Mouse (Mus musculus) bone marrow, adult 2 months (tissue): ENCODE measurements around the gene Slc26a11. TPM values are rescaled to one million over a fixed set of nuclear protein-coding genes. Genes with fewer than 3 reads are reported as not detected.

ENCODE experiments used
- H3K27ac ChIP-seq: fragments of 200-500 bp; 2 replicates; pipeline ENCODE4 v1.5.1; 2012; ENCODE audit warnings: low read depth, mild to moderate bottlenecking, control low read depth, inconsistent platforms, low read length; ENCODE audit not compliant: control insufficient read depth, poor library complexity, insufficient read depth
- H3K4me1 ChIP-seq: fragments of 200-500 bp; 2 replicates; pipeline ENCODE4 v1.6.1; 2011; ENCODE audit warnings: low read length; ENCODE audit not compliant: control insufficient read depth, insufficient read depth
- H3K4me3 ChIP-seq: fragments of 200-500 bp; replicated peaks from 2 replicates; pipeline ENCODE3; 2011; ENCODE audit warnings: mild to moderate bottlenecking, low read depth, low read length, control low read depth; ENCODE audit not compliant: control insufficient read depth
- CTCF ChIP-seq: fragments of 200-500 bp; IDR thresholded peaks from 2 replicates; pipeline ENCODE4 v1.5.1; 2011; ENCODE audit warnings: low read length, control low read depth; ENCODE audit not compliant: control insufficient read depth, insufficient read depth
- POLR2A ChIP-seq: fragments of 200-500 bp; IDR thresholded peaks from 2 replicates; pipeline ENCODE4 v1.6.1; 2011; ENCODE audit warnings: low read depth, mild to moderate bottlenecking, control low read depth, low read length, borderline replicate concordance; ENCODE audit not compliant: control insufficient read depth
- WGBS: fragments of 180-500 bp; shearing (Covaris S2); methylation state at CpG from one replicate; pipeline ENCODE4 v1.1.7; 2018; 5-methylcytosine and 5-hydroxymethylcytosine counted together
- polyA plus RNA-seq: library from polyadenylated mRNA; stranded (reverse); fragments of >200 nt; gene quantifications from 2 replicates; pipeline ENCODE4 v1.2.4, GENCODE M21; 2011; ENCODE audit warnings: low replicate concordance; ENCODE audit not compliant: missing spikeins, insufficient read depth, insufficient read length

The Slc26a11 gene
- polyA plus RNA-seq, 1 experiment, result 6.2 TPM

DNA sequence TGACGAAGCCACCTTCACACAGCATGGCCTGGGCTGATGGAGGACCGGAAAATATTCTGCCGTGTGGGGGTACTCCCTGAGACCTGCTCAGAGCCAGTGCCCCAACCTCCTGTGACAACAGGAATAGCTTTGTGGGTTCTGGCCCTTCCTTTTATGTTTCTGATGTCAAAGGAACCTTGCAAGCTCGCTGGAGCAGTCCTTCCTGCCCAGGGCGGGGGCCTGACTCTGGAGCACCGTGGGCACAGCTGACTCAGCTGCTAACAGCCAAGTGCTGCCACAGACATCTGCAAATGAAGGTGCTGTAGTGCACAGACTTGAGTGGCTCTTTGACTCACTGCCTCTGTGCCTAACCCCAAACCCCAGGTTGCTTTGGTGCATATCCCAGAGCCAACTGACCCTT is 10.5 kb upstream of the Slc26a11 start:
- TF ChIP-seq CTCF (no peak), POLR2A (no peak)
- Histone ChIP-seq H3K27ac (no peak overlapping the region), H3K4me1 (no peaks in the 10 kb centered on the region), H3K4me3 (no peak overlapping the region)
- 12% methylated on average over 6 of the region's 6 CpGs for WGBS

DNA sequence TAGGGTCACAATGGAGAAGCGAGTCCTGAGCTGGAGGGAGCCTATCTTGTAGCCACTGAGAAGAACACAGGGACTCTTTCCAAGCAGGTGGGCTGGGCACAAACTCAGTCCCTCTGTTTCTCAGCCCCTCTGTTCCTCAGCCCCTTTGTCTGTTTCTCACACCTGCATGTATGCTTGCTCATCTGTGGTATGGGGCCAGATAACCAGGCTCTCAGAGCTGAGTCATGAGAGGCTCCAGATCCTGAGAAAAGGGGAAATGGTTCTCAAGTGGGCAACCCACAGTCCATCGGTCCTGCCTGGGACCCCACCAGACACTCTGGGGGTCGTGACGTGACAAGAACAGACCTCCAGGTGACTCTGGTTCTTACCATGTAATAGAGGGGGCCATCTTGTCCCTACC is 8.2 kb upstream of the Slc26a11 start:
- WGBS, result 30% methylated on average over 4 of the region's 4 CpGs
- TF ChIP-seq POLR2A (no peak), CTCF (no peak)
- Histone ChIP-seq H3K4me3 (no peak overlapping the region), H3K4me1 (peaks cover 2% of the 10 kb centered on the region; the same call in 1 of the 2 replicates), H3K27ac (no peak overlapping the region)

DNA sequence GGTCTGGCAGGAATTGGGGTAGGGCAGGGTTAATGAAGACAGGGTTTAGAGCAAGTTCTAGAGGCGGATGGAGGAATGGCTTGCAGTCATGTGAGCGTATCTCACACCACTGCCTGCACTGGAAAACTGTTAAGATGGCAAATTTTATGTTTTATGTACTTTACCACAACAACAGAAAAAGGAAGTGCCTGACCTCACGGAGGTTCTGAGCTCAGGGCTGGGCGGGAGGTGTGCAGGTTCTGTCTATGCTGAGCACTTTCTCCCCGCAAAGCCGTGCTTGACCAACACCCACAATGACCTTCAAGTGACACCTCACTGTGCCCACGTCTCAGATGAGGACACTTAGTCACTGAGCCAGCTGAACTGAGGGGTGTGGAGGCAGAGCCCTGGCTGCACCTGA is 3.2 kb upstream of the Slc26a11 start:
- H3K27ac ChIP-seq, result no peak overlapping the region
- WGBS, result 6% methylated on average over 7 of the region's 7 CpGs
- H3K4me3 ChIP-seq, result no peak overlapping the region
- peaks cover 16% of the 10 kb centered on the region for H3K4me1 ChIP-seq
- TF ChIP-seq POLR2A, result no peak
- no peak for TF ChIP-seq CTCF

DNA sequence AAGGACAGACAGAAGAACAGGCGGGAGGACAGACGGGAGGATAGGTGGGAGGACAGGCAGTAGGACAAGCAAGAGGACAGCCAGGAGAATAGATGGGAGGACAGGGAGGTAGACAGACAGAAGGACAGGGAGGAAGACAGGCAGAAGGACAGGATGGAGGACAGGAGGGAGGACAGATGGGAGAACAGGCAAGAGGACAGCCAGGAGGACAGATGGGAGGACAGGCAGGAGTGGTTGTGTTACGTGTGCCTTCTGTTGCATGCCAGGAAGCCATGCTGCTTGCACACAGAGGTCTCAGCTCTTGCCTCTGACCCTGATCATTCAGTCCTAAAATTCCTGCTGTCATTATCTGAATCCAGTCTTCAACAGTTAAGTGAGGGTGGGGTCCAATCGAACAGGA is 1.4 kb upstream of the Slc26a11 start:
- no peak for TF ChIP-seq POLR2A
- no peak for TF ChIP-seq CTCF
- Histone ChIP-seq H3K4me3 (no peak overlapping the region), H3K4me1 (peaks cover 16% of the 10 kb centered on the region), H3K27ac (no peak overlapping the region)
- WGBS, result 63% methylated on average over 4 of the region's 4 CpGs

DNA sequence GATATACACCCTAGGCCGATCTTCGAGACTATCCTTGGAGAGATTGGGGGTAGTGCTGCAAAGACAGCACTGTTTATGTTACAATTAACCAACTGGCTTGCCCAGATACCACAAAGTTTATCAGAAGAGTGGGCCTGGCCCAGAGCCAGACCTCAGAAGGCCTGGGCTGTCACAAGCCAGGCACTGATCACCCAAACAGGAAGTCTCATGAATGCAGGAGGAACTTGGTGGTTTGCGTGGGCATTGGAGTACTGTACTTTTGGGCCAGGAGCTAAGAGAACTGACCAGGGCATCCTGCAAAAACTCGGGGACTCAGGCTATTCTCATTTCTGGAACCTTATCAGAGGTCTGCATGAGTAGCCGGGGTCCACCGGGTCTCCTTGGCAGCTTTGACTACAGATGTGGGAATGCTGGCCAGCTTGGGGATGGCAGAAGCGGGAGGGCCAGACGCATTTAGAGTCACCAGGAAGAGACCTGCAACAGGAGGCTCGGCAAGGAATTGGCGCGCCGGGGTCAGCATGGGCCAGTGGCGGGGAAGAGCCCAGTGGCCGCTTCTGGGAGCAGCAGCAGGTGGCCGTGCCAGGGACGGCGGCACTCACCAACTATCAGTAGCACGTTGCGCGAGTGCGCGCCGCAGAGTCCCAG is 437 bp upstream of the Slc26a11 start:
- peak overlapping the region; percentile 89 for H3K27ac ChIP-seq
- H3K4me1 ChIP-seq, result peaks cover 16% of the 10 kb centered on the region

DNA sequence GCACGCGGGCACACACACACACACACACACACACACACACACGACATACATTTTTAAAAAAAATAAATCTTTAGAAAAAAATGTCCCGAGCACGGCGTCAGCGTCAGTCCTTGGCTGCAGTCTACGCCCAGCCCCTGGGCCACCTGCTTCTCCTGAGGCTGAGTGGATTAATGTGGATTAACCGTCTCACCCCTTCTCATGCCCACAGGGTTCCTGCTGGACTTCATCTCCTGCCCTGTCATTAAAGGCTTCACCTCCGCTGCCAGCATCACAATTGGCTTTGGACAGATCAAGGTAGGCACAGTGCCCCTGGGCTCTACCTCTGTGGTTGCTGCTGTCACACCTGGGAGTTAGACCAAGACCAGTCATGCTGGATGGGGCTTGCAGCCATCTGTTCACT is 3.7 kb downstream of the Slc26a11 start:
- H3K4me1 ChIP-seq, result peaks cover 4% of the 10 kb centered on the region; the same call in 1 of the 2 replicates
- WGBS, result 90% methylated on average over 10 of the region's 10 CpGs
- no peak overlapping the region for H3K27ac ChIP-seq
- TF ChIP-seq CTCF (no peak), POLR2A (no peak)
- no peak overlapping the region for H3K4me3 ChIP-seq

More for the DNA sequence above, 437 bp upstream of the Slc26a11 start:
- H3K4me3 ChIP-seq, result peak overlapping the region; percentile 91
- TF ChIP-seq POLR2A, result no peak
- TF ChIP-seq CTCF, result no peak
- under 1% methylated on average over 23 of the region's 23 CpGs for WGBS

DNA sequence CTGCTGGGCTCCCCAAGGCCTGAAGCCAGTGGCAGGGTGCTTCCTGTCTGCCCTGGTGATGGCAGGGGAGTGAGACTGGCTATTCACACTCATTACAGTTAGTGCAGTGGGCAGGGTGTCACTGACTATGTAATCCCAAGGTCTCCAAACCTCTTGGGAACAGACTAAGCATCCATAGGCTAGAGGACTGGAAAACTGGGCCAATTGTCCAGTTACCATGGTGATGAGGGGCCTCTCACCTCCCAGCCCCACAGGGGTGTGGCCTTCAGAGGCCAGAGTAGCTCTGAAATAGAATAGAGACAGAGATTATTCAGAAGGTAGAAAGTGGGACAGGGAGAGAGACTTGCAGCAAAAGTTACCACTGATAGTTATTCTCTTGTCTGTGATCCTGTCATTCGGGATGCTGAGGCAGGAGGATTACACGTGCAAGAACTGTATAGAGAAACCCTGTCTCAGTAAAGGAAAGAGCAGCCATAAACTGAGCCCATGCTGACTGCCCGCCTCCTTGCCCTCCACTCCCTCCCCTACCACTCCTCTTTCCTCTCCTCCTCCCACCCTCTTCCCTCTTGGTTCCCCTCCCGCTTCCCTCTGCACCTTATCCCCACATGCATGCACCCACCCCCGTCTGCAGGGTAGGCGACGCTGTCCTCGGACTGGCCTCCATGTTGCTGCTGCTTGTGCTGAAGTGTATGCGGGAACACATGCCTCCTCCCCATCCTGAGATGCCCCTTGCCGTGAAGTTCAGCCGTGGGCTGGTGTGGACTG is 7.6 kb downstream of the Slc26a11 start:
- WGBS, result 38% methylated on average over 11 of the region's 11 CpGs
- H3K27ac ChIP-seq, result no peak overlapping the region
- no peaks in the 10 kb centered on the region for H3K4me1 ChIP-seq
- TF ChIP-seq CTCF, result no peak
- TF ChIP-seq POLR2A, result no peak
- no peak overlapping the region for H3K4me3 ChIP-seq

DNA sequence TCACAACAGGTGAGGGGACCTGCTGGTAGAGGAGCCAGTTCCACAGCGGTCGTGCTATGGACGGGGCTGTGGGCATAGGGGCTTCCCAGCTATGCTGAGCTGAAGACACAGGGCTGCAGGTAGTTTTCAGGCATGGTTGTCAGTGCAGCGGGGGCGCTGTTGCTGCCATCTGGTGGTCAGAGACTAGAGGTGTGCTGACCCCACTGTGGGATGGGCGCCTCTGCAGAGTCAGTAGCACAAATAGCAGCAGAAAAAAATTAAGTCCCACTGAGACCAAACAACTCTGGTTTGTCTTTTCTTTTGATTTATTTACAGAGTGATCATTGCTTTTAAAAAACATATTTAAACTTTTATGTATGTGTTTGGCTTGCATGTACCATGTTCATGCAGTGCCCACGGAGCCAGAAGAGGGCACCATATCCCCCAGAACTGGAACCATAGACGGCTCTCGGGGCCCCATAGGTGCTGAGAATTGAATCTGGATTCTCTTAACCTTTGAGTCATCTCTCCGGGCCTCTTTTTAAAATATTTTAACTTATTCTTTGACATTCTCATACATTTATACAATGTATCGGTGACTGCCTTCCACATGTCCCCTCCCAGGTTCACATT is 8.3 kb downstream of the Slc26a11 start:
- WGBS, result 30% methylated on average over 11 of the region's 11 CpGs

More for the DNA sequence above, 8.3 kb downstream of the Slc26a11 start:
- Histone ChIP-seq H3K4me3 (no peak overlapping the region), H3K27ac (no peak overlapping the region), H3K4me1 (no peaks in the 10 kb centered on the region; the same call in 1 of the 2 replicates)
- TF ChIP-seq CTCF (peak; percentile 96), POLR2A (no peak)
